Mouse (Mus musculus) embryo, embryonic 10.5 days (tissue): ENCODE data around the gene Lsm12.
"Not testable (repeated sequence)": the region's sequence is repeated elsewhere in the genome, so short reads cannot be mapped to it uniquely, and the experiment has no call there.

Source experiments
- DNase-seq: peaks from one replicate; pipeline ENCODE4 v3.0.0-alpha.2; 2015; ENCODE audit warnings: low spot score

Gene Lsm12

DNA sequence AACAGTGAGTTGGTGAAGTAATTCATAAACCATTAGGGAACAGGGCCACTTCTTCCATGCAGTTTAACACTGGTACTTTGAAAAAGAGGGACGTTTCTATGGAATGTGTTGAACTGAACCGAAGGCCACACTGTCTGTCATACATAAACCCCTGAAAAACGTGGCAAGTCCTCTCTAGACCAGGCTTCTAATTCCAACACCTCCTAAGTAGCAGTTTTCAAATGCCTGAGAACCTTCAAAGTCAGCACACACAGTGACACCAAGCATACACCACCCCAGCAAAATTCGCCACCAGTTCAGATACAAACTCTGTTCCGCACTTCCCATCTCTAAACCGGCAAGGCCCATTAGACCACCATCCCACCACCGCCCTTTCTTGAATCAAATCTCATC, 847 bp downstream of the Lsm12 start:
- no peak for DNase-seq

DNA sequence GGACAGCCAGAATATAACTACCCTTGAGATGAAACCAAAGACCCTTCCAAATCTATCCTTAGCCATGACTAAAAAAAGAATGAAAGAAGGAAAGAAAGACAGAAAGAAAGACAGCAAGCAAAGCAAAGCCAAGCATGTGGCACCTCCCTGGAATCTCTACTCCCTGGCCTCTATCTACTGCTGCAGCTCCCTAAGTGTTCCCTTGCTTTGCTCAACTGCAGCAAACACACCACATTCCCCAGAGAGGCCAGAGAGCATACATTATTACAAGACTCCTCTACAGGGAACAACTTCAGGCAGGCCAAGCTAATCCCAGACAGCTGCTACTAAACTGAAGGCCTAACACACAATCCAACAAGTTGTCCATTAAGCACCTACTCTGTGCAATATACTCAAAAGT, 5.3 kb downstream of the Lsm12 start:
- DNase-seq = no peak

DNA sequence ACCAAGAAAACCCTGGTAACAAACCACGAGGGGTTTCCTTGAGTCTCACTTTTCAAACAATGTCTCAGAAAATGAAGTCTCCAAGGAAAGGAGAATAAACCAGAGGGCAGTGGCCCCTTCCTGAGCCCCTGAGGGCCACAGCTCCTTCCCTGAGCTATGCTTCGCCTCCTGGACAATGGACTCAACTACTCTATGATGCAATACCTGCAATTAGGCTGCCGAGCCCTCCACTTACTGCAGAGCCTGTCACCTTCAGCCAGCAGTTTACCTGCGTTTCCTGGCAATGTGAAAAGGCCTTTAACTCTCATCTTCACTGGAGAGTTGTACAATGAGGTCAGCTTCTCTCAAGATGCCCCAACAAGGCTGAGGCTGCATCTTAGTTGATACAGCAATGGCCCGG, 16.4 kb downstream of the Lsm12 start:
- DNase-seq = no peak

DNA sequence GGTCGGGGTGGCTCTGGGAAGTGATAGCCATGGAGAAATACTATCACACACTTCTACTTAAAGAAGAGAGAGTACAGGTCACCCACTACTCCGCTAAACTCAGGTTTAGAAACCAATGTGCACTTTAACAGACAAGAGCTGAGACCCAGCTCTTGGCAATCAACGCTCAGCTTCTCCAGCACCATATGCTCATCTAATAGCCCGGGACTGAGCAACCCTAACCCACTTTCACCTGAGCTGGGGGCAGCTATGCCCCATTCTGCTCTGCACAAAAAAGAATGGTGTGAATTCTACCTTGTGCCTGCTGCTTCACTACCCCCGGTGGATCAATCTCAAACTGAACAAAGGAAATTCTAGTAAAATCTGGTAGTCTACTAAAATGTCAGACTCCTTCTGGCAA, 17.6 kb downstream of the Lsm12 start:
- no peak for DNase-seq

DNA sequence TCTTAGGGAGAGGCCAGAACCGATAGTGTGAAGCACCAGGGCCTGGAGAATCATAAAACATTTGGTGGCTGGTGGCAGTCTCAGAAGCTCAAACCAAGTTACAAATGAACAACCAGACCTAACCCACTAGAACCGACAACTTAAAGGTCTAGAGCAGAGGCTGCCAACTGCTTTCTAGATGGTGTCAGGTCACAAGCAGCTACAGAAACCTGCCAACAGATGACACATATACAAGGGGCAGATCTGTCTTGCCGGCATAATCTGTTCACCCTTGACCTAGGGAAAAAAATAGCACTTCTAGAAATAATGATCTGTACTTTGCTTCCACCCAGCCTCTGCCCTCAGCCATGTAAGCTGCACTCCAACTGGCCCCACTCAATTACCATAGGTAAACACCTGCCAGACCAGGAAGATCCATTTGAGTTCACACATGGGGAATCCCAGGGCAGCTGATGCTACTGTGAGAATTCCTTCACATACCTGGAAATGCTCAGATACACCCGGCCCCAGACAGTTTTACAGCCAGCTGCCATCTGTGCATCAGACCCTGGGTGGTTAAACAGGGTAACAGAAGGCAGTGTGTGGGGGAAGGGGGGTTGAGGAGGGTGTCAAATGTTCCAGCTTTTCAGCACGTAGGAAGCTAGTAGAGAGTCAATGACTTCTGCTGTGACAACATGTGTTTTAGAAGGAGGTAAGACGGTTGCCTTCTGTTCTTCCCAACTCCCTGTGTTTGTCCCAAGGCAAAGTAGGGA, 18.9 kb downstream of the Lsm12 start:
- no peak for DNase-seq

DNA sequence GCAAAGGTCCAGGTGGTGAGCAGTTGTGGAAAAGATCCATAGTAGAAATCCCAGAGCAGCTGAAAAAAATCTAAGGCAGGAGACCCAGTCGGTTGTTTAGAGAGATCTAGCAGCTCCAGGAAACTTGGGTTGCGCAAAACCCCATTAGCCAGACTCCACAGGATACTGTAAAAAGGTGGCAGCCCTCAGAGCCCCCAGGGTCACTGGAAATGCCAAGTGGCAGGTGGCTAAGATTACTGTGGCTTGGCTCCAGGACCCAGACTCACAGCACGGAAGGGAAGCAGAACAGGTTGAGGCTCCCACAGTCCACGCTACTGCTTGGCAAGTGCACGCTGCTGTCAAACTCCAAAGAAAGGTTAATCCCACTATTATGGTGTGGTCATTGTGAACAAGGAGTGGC, 25.3 kb downstream of the Lsm12 start:
- no peak for DNase-seq

DNA sequence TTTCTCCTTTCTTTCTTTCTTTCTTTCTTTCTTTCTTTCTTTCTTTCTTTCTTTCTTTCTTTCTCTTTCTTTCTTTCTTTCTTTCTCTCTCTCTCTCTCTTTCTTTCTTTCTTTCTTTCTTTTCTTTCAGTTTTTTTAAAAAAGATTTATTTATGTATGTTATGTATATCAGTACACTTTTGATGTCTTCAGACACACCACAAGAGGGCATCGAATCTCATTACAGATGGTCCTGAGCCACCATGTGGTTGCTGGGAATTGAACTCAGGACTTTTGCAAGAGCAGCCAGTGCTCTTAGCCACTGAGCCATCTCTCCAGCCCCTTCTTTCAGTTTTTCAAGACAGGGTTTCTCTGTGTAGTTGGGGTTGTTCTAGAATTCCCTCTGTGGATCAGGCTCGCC, 27.1 kb downstream of the Lsm12 start:
- DNase-seq = not testable (repeated sequence)

DNA sequence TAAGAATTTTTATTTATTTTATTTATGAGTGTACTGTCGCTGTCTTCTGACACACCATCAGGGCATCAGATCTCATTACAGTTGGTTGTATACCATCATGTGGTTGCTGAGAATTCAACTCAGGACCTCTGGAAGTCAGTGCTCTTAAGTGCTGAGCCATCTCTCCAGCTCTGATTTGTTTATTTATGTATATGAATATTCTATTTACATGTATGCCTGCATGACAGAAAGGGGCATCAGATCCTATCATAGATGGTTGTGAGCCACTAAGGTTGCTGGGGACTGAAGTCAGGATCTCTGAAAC, 28.4 kb downstream of the Lsm12 start:
- no peak for DNase-seq

DNA sequence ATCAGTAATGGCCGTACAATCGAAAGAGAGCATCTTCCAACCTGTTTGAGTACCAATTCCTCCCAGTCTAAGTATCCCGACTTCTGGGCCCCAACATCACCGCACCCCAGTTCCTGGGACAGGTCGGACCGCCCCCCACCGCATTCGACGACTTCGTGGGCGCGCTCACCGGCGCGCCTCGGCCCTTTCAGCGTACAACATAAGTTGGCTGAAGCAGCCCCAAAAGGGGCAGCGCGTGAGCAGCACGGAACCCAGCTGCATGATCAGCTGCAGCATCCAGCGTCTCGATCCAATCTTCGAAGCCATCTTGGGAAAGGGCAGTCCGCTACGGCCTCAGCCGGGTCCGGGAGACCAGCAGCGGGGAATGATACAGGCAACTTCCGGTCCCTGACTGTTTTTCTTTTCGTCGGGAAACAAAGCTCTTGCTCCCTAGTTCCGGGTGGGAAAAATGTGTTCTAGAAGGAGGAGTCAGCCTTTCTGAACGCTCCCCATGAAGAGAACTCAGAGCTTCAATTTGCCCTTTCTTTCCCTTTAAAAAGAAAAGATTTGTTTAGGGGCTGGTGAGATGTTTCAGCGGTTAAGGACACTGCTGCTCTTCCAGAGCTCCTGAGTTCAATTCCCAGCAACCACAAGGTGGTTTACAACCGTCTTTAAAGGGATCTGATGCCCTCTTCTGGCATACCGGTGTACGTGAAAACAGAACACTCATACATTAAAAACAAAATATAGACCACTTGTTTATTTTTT, 28.9 kb downstream of the Lsm12 start, which contains the start of gene Tmem101:
Gene Tmem101 (minus strand): TSS at position 366 of the 747 bp plus-strand sequence.
- peak; percentile 95 for DNase-seq

DNA sequence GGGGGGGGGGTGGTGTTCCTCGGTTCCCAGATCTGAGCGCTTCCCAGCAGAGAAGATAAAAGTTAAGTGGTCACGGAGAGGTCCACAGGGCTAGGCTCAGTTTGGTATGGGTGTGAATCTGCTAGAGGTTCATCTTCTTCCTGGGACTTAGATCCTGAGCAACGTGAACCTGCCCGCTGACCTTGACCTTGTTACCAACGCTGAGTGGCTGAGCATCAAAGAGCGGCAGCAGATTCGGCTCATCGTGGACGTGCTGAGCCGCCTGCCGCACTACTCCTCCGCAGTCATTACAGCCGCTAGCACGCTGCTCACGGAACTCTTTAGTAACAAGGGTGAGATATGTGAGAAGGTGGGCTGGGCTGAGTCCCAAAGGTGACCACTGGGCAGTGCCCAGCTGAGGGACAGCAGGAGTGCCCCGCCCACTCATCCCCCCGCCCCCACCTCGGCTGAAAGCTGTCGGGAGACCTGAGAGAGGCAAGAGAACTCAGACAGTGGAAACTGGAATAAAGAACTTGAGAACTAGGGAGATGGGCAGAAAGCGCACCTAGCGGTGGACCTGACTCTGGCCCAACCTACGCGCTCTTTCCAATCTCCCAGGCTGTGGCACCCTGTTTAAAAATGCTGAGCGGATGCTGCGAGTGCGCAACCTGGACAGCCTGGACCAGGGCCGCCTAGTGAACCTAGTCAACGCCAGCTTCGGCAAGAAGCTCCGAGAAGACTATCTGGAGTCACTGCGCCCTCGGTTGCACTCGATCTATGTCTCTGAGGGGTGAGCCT, 37.7 kb downstream of the Lsm12 start:
- no peak for DNase-seq

DNA sequence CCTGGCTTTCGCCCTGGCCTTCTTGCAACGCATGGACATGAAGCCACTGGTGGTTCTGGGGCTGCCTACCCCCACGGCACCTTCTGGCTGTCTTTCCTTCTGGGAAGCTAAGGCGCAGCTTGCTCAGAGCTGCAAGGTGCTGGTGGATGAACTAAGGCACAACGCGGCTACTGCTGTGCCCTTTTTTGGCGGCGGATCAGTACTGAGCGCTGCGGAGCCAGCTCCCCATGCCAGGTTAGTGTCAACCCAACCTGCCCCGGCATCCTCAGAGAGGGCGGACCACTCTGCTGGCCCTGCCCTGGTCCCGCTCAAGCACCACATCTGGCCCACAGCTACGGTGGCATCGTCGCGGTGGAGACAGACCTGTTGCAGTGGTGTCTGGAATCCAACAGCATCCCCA, 38.6 kb downstream of the Lsm12 start:
- DNase-seq = peak; percentile 9

DNA sequence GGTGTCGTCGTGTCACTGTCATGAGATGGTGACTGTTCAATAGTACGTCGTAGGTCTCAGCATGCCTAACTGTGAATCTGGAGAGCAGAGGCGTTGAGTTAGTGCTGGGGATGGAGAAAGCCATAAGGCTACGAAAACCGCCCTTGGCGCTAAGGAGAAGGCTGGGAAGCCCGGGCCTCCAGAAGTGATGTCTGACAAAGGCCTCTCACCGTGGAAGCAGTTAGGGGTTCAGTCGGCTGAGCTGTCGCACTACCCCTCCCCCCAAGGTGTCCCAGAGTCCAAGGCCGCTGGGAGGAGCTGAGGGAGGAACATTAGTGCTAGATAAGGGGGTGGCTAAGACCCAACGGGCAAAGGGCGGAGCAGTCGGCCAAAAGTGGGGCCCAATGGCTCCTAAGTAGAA, 39.1 kb downstream of the Lsm12 start:
- DNase-seq = peak; percentile 33

DNA sequence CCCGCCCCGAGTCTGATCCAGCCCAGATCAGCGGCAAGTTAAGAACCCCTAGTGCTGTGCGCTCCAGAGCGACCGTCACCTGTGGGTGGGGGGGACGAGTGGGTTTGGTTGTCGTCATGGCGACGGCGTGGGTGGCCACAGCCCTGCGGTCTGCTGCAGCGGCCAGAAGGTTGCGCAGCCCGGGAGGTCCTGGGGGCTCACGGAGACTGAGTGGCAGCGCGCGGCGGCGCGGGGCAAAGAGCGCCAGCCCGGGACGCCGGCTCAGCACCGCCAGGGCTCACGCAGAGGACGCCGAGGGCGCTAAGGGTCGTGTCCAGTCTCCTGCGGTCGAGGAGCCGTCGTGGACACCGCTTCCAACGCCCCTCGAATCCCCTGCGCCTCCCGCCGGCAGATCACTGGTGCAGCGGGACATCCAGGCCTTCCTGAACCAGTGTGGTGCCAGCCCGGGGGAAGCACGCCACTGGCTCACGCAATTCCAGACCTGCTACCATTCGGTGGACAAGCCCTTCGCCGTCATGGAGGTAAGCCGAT, 39.6 kb downstream of the Lsm12 start, which contains the start of gene Nags:
Gene Nags (plus strand): TSS at position 43 of the 531 bp plus-strand sequence.
- DNase-seq = peak; percentile 29

DNA sequence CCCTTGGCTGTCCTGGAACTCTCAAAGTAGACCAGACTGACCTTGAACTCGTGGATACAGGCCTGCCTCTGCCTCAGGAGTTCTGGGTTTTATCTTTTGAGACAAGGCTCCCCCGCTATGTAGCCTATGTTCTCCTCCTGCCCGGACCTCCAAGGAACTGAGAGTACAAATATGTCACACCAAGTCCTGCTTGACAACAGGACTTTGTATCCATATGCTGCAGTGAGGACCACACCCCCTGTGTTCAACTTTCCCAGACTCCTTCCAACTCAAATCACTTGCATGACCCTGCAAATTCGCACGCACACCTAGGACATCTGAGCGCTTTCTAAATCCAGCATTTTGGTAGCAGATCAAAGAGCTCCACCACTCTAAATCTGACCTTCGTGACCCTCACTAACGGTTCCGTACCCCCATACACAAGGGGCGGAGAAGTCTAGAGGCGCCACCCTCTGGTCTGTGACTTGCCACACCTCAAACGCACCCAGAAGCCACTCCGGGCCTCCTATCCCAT, 40.1 kb downstream of the Lsm12 start:
- DNase-seq = no peak

DNA sequence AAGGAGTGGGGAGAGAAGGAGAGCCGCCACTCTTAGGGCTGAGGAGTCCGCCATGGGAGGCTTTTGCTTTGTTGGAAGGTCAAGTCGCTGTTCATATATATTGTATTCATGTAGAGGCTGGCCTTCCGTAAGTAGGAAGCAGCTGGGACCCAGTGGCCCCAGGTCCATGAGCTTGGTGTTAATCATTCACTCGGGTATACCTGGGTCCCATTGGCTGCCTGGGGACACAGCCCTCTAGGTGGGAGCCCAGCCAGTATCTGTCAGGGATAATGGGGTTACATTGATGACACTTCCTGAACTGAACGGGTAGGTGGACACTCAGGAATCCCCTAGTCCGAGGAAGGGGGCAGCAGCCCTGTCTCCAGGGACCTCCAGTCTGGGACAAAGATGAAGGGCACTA, 42.7 kb downstream of the Lsm12 start:
- no peak for DNase-seq

DNA sequence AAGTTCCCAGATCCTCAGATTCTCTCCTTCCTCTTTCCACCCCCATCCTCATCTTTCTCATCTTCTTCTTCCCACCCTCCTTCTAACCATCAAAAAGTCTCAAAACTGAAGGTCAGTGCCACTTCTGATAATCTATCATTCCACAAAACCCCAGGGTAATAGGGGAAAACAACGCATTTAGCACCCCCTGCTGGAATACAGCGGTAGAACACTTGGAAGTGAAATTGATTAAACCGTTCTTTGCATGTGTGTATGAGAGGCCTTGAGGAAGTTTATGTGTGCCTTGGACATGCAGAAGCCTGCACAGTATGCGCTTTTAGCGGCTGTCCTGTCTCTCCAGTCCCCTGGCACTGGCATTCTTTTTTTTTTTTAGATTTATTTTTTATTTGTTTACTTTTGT, 44.6 kb downstream of the Lsm12 start:
- DNase-seq = peak; percentile 93

DNA sequence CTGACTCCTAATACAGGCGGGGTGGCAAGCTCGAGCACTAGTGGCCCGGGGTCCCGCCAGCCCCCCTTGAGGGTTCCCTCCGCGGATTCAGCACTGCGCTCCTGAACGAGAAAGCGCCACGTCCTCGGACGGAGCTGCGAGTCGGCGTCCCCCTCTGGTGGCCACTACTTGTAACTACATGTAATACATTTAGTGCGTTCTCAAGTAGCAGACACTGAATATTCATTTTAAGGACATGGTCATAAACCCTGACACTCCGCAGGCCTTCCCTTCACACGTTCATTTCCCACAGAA, 46.7 kb downstream of the Lsm12 start:
- DNase-seq = peak; percentile 85

DNA sequence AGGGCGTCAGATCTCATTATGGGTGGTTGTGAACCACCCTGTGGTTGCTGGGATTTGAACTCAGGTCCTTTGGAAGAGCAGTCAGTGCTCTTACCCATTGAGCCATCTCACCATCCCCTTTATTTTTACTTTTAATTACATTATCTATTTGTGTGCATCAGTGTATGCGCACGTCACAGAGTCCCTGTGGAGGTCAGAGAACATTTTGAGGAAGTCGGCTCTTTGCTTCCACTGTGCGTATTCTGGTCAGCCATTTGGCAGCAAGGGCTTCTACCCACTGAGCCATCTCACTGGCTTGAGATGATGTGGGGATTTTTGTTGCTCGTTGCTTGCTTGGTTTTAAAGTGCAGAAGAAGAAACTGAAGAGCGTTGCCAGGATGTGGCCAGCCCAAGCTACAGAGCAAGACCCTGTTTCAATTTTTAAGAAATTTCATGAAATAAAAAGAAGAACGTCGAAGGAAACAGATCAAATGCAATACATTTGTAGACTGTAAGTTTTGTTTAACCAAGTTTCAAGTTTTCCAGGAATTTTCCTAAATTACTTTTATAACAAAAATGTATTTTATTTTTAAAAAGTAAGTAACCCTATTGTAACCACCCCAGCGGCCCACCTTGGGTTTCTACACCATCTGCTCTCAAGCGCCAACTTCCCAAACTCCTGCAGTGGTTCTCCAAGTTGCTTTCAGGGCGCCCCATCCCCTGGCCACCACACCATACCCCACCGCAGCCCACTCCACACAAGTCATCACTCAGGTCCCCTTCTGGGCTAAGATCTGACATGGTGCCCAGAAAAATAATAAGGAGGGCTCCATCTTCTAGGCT, 47.3 kb downstream of the Lsm12 start:
- no peak for DNase-seq

DNA sequence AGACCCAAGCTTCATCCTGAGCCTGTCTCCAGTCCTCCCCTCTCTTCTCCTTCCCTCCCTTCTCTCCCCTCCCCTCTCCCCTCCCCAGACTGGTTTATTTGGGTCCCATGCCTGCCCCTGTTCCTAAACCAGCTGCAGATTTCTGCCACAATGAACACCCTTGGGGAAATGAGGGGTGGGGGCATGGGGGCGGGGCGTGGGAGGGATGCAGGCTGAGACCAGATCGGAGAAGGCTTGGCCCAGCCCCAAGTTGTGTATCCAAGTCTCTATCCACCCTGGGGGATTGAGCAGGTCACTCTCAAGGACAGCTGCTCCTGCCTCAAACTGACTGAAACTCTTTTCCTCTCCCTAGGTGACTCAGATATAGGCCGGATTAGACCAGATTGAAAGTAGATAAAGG, 50.6 kb downstream of the Lsm12 start:
- no peak for DNase-seq

DNA sequence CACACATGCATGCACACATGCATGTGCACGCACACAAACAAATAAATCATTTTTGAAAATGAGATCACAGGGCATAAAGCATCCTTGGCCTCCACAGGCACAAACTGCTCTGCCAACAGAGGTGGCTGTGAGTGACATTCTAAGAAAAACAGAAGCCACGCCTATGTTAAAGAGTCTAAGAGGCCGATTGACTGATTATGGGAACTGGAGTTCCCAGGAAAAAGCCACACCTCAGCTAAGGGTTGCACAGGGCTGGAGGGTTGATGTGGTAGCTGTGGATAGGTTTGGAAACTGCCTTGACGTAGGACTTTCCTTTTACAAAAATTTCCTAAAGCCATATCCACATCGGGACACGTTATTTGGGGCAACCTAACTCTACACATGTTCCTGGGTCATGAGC, 67.7 kb downstream of the Lsm12 start:
- DNase-seq = no peak

DNA sequence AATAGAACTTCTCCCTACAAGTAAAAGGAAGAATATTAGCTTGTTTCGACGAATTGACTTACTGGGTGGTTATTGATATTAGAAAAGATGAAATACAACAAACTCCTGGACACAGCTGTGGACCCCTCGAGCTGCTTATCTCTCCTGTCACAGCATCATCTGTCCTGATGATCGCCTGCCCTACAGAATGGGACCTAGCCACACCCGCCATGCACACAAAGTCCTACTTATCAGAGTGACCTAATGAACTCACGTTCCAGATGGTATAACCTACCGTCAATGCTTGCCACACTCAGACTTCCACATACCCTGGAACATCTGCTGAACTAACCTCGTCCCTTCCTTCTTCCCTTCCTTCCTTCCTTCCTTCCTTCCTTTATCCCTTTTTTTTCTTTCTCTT, 68.9 kb downstream of the Lsm12 start:
- DNase-seq = no peak
